Mouse (Mus musculus): ENCODE measurements around the gene Gm49601.
A peak's percentile ranks its signal among the peaks of the same experiment; 100 is the strongest.

The Gm49601 gene

GRCm38 (mm10) chr16:18629390-18630231, 3.4 kb upstream of the Gm49601 start, which contains the start of gene Sept5:
Sept5 (minus strand) TSS chr16:18629954.
- DNase-seq (ENCODE audit: low spot score), result peak; percentile 33

- no peak for DNase-seq (ENCODE audit: low spot score)
Observed at GRCm38 (mm10) chr16:18628948-18629340, 2.7 kb upstream of the Gm49601 start.

GRCm38 (mm10) chr16:18628206-18628947, 2.1 kb upstream of the Gm49601 start:
- DNase-seq (ENCODE audit: low spot score), result no peak

- DNase-seq (ENCODE audit: low spot score), result no peak
Observed at GRCm38 (mm10) chr16:18627163-18627562, 936 bp upstream of the Gm49601 start.

GRCm38 (mm10) chr16:18625791-18626311, 376 bp downstream of the Gm49601 start:
- DNase-seq (ENCODE audit: low spot score), result no peak

DNA sequence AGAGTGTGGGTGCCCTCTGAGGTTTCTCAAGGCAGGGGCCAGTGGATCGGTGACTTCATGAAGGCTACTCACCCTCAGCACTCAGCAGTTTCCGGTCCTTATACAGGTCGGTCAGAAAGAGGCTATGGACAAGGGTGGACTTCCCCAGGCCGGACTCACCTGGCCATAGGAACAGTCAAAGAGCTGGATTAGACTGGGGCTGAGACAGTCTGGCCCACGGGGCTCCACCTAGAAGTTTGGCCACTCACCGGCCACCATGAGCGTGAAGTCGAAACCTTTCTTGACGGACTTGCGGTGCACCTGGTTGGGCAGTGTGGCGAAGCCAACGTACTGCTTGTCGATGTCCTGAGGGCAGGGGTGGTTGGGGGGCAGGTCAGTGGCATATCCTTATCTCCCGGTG, 1.1 kb downstream of the Gm49601 start:
- DNase-seq (ENCODE audit: low spot score), result no peak

DNA sequence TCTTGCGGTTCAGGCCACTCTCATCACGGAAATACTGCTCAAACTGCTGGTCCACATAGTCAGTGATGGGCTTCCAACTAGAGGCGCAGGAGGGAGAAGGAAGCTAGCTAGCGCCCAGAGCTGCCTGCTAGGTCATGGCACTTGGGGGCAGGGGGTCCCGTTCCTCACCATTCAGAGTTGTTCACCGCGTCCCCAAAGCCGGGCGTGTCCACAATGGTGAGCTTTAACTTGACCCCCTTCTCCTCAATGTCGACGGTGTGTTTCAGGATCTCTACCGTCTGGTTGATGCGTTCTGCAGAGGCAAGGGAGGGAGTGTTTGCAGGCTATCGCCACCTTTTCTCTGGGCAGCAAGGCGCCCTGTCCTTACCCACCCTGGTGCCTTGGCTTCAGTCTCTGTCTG, 1.6 kb downstream of the Gm49601 start:
- DNase-seq (ENCODE audit: low spot score), result no peak

DNA sequence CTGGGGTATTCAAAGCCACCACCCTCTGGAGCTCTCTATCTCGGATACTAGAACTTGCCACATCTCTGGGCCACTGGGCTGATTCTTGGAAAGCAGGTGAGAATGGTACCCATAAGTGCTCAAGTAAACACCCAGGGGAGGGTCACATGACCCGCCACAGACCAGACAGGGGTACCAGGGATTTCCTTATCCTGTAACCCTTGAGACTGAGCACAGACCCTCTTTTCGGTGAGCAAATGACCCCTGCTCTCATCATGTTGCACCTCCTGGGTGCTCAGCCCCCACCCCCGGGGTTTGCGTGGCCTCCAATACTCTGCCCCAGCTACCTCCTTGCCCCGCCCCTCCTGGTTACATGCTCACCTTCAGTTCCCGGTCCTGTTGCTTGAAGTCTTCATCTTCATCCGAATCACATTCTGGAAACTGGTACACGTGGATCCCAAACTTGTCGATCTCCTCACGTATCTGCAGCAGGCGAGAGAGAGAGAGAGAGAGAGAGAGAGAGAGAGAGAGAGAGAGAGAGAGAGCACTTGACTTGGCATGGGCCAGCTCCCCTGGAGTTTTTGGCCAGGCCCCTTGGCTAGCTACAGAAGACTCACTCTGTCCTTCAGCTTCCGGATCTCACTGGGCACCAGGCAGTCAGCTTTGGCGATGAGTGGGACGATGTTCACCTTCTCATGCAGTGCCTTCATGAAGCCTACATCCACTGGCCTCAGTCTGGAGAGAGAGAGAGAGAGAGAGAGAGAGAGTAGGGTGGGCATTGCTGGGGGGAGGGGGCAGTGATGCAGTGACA, 2.3 kb downstream of the Gm49601 start:
- DNase-seq (ENCODE audit: low spot score), result no peak

- DNase-seq (ENCODE audit: low spot score), result no peak
Observed at GRCm38 (mm10) chr16:18622916-18623750, 3.1 kb downstream of the Gm49601 start.

GRCm38 (mm10) chr16:18622019-18622418, 4.2 kb downstream of the Gm49601 start, which contains the start of gene Gp1bb:
Gp1bb (minus strand) TSS chr16:18622403.
- DNase-seq (ENCODE audit: low spot score), result no peak

DNA sequence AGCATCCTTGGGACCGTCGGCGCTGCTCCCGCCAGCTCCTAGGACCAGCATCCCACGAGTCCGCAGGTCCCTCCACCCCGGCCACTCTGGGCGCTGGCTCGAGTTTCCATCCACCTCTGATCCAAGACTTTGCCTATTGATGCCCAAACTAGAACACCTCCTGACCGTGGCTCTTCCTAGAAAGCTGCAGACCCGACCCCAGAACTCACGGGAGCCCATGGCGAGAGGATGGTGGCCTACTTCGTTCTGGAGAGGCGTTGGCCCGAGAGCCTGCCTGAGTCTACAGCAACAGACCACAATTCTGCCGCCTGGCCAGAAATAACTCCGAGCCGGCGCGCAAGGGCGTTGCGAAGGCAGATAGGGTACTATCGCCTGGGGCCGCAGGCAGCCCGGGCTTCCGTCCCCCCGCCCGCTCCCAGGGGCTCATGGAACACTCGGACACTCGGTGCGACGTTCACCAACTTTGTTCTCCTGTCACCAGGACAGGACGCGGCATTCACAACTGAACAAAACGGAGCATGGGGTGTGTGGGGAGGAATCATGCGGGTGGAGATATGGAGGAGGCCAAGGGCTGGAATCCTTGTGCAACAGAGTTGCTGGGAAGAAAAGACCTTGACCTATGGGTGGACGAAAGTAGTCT, 4.7 kb downstream of the Gm49601 start:
- DNase-seq (ENCODE audit: low spot score), result no peak

DNA sequence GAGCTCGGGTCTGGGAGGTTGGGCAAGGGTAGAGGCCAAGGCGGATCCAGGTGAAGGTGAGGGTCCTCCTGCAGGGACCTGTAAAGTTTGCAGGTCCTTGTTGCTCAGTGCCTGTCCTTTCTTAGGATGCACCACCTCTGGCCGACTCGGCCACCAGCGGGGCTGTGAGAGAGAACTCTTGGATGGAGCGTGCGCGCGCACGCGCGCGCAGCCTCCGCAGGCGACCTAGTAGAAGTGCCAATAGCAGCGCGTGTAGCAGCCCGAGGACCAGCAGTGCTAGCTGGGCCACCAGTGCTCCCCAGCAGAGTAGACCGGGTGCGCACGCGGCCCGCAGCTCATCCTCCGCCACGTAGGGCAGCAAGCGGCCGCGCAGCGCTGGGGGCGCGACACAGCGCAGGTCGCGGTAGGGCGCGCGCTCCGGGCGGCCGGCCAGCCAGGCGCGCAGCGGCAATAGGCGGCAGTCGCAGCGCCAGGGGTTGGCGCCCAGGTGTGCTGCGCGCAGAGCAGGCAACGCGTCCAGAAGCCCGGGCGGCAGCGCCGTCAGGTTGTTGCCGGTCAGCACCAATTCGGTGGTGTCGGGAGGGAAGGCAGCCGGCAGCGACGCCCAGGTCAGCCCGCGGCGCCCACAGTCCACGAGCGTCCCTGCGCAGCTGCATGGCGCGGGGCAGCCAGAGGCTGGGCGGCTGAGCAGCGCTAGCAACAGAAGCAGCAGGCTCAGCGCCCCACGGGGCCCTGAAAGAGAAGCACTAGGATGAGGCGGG, 5.4 kb downstream of the Gm49601 start:
- DNase-seq (ENCODE audit: low spot score), result no peak

- DNase-seq (ENCODE audit: low spot score), result no peak
Observed at GRCm38 (mm10) chr16:18620201-18620600, 6.0 kb downstream of the Gm49601 start.

GRCm38 (mm10) chr16:18619110-18619509, 7.1 kb downstream of the Gm49601 start:
- DNase-seq (ENCODE audit: low spot score), result no peak

- no peak for DNase-seq (ENCODE audit: low spot score)
Observed at GRCm38 (mm10) chr16:18618297-18618696, 7.9 kb downstream of the Gm49601 start.

DNA sequence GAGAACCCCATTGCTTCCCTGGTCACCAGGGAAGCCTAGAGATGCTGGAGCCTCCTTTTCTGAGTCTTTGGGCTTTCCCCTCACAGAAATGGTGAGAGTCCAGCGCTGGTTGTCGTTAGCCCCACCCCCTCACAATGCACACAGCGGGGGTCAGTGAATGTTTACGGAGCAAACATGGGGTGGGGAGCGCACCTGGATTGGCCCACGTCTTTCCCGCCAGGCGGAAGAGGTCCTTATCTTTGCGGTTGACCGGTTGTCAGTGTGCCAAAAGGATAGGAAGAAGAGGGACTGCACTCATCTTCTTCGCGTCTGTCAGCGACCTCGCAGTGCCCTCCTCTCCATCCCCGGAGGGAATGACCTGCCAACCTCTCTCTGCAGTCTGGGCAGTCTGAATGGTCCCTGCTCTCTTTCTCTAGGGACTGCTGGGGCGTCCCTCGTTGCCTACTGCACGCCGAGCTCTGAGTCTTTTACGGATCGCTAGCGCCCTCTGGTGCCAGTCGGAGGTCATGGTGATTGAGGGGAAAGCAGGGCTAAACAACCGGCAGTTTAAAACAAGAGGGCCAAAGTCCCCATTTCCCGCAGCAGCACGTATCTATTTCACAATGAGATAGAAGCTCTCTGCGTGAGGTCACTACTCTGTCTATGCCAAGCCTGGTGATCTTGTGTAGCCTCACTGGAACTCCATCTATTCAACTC, 8.7 kb downstream of the Gm49601 start:
- peak; percentile 80 for DNase-seq (ENCODE audit: low spot score)

DNA sequence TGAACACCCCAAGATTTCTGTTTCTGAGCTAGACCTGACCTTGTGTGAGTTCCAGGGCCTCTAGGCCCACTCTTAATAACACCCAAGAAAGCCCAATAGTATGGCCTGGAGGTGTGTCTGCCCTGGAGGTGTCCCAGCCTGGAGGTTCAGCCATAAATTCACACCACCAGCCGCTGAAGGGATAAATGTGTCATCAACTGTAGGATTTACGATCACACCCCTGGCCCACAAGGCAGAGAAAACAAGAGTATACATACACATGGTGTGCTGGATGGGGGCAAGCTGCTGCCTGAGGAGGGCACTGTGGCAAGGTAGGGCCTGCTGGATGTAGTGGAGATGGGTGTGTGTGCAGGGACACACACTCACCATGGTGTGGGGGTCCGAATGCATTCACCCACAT, 12.9 kb downstream of the Gm49601 start:
- no peak for DNase-seq (ENCODE audit: low spot score)

DNA sequence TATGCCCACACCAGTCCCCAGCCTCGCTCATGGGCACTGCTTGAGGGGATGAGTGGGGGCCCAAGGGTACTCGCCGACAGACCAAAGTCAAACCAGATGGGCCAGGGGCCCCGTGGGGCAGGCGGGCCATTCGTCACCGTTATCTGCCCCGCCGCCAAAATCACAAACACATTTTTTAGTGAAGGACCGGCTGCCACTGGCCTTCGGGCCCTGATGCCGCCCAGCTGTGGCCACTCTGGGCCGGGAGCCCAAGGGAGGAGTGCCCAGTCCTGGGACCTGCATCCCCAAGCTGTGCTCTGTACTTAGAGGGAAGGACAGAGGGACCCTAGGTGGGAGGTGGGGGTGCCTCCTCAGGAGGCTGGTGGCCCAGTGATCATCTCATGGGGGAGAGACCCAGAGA, 14.5 kb downstream of the Gm49601 start:
- DNase-seq (ENCODE audit: low spot score), result no peak

- DNase-seq (ENCODE audit: low spot score), result no peak
Observed at GRCm38 (mm10) chr16:18609099-18609498, 17.1 kb downstream of the Gm49601 start.

Measured in ovary, postnatal 10 days (tissue).